ENCODE assay signal across 8 mouse cellular contexts in genomic region chr19:10979184-10980168, GRCm38 (mm10). TPM values are rescaled to one million over a fixed set of nuclear protein-coding genes. Genes with fewer than 3 reads are reported as not detected.
DNase-seq lines count a peak whose midpoint lies in the region; ATAC-seq and TF ChIP-seq lines count a peak whose summit lies in the region.

No protein-coding gene starts in this region.

- H3K27ac ChIP-seq in embryonic fibroblast, embryonic 13.5 days (ENCODE audit: insufficient read depth, low read length), result no peak overlapping the region
- no peak overlapping the region for H3K27ac ChIP-seq in heart, embryonic 11.5 days (ENCODE audit: low read depth, low read length)
- H3K27ac ChIP-seq in kidney, embryonic 14.5 days (ENCODE audit: low read depth, low read length), result no peak overlapping the region
- no peak overlapping the region for H3K27ac ChIP-seq in limb, embryonic 14.5 days (replicated peaks; ENCODE audit: low read depth, low read length)
- no peak overlapping the region for H3K27ac ChIP-seq in midbrain, embryonic 16.5 days (ENCODE audit: low read length)
- H3K27ac ChIP-seq in spleen, adult 2 months (ENCODE audit: insufficient read depth, low read length), result peak overlapping the region; percentile 45

- no peaks in the 10 kb centered on the region for H3K27me3 ChIP-seq in heart, embryonic 11.5 days (ENCODE audit: control insufficient read depth, insufficient read depth, low read length)
- H3K27me3 ChIP-seq in kidney, embryonic 14.5 days (ENCODE audit: control insufficient read depth, insufficient read depth, low read length), result no peaks in the 10 kb centered on the region
- H3K27me3 ChIP-seq in limb, embryonic 14.5 days (ENCODE audit: control insufficient read depth, insufficient read depth, low read length), result no peaks in the 10 kb centered on the region
- H3K27me3 ChIP-seq in midbrain, embryonic 16.5 days (ENCODE audit: control insufficient read depth, insufficient read depth, low read depth, low read length), result no peaks in the 10 kb centered on the region
- H3K27me3 ChIP-seq in spleen, adult 2 months (ENCODE audit: control insufficient read depth, insufficient read depth, low read length), result no peaks in the 10 kb centered on the region

- no peak for TF ChIP-seq POLR2A in embryonic fibroblast, embryonic 13.5 days (IDR thresholded peaks at IDR 0.05; ENCODE audit: low read depth, low read length)
- no peak for TF ChIP-seq POLR2A in limb, embryonic 14.5 days (IDR thresholded peaks at IDR 0.05; ENCODE audit: borderline replicate concordance, extremely low read depth, insufficient read depth, insufficient read length)
- no peak for TF ChIP-seq POLR2A in spleen, adult 2 months (IDR thresholded peaks at IDR 0.05; ENCODE audit: low read depth, low read length)

- DNase-seq in A20 (ENCODE audit: low read depth, low spot score), result peak; percentile 90
- peak; percentile 74 to 86 for DNase-seq in adrenal gland, postnatal 36 days
- DNase-seq in limb, embryonic 14.5 days (ENCODE audit: low spot score), result peak; percentile 61
- DNase-seq in spleen, adult 2 months (ENCODE audit: low read depth in 1 of 2, low spot score in 2 of 2), result peak; percentile 81 to 92

- no peak overlapping the region for H3K4me3 ChIP-seq in embryonic fibroblast, embryonic 13.5 days (ENCODE audit: insufficient read depth, low read length)
- H3K4me3 ChIP-seq in heart, embryonic 11.5 days (ENCODE audit: low read depth, low read length), result no peak overlapping the region
- no peak overlapping the region for H3K4me3 ChIP-seq in kidney, embryonic 14.5 days (ENCODE audit: low read length)
- no peak overlapping the region for H3K4me3 ChIP-seq in limb, embryonic 14.5 days (replicated peaks; ENCODE audit: low read length)
- H3K4me3 ChIP-seq in midbrain, embryonic 16.5 days (ENCODE audit: low read depth, low read length), result no peak overlapping the region
- peak overlapping the region; percentile 49 for H3K4me3 ChIP-seq in spleen, adult 2 months (ENCODE audit: extremely low read depth, insufficient read depth, insufficient read length)

- WGBS in heart, embryonic 11.5 days (ENCODE audit: insufficient replicate concordance), result 13% methylated on average over 18 of the region's 18 CpGs
- 14% methylated on average over 18 of the region's 18 CpGs for WGBS in kidney, embryonic 14.5 days
- 10% methylated on average over 18 of the region's 18 CpGs for WGBS in limb, embryonic 14.5 days
- 13% methylated on average over 18 of the region's 18 CpGs for WGBS in midbrain, embryonic 16.5 days
- 4% methylated on average over 18 of the region's 18 CpGs for WGBS in spleen, adult 2 months

- no peaks in the 10 kb centered on the region for H3K36me3 ChIP-seq in heart, embryonic 11.5 days (ENCODE audit: control insufficient read depth, insufficient read depth, low read length)
- no peaks in the 10 kb centered on the region for H3K36me3 ChIP-seq in kidney, embryonic 14.5 days (ENCODE audit: control insufficient read depth, insufficient read depth, low read length)
- H3K36me3 ChIP-seq in limb, embryonic 14.5 days (ENCODE audit: control insufficient read depth, insufficient read depth, low read length), result no peaks in the 10 kb centered on the region
- H3K36me3 ChIP-seq in midbrain, embryonic 16.5 days (ENCODE audit: control insufficient read depth, insufficient read depth, low read length), result no peaks in the 10 kb centered on the region
- H3K36me3 ChIP-seq in spleen, adult 2 months (ENCODE audit: control insufficient read depth, insufficient read depth, low read length), result no peaks in the 10 kb centered on the region

- H3K9me3 ChIP-seq in heart, embryonic 11.5 days (replicated peaks; ENCODE audit: control insufficient read depth, low read length), result no peaks in the 10 kb centered on the region
- no peaks in the 10 kb centered on the region for H3K9me3 ChIP-seq in kidney, embryonic 14.5 days (ENCODE audit: control insufficient read depth, low read length)
- H3K9me3 ChIP-seq in limb, embryonic 14.5 days (ENCODE audit: control insufficient read depth, low read length), result no peaks in the 10 kb centered on the region
- no peaks in the 10 kb centered on the region for H3K9me3 ChIP-seq in midbrain, embryonic 16.5 days (replicated peaks; ENCODE audit: control insufficient read depth, low read length, poor library complexity, severe bottlenecking)

- peak overlapping the region; percentile 20 for H3K4me2 ChIP-seq in heart, embryonic 11.5 days
- H3K4me2 ChIP-seq in kidney, embryonic 14.5 days (replicated peaks; ENCODE audit: low read depth, low read length), result no peak overlapping the region; the same call in 1 of the 2 replicates
- no peak overlapping the region for H3K4me2 ChIP-seq in limb, embryonic 14.5 days (replicated peaks; ENCODE audit: low read depth, low read length, severe bottlenecking)
- H3K4me2 ChIP-seq in midbrain, embryonic 16.5 days (ENCODE audit: low read length), result peak overlapping the region; percentile 33

- no peaks in the 10 kb centered on the region for H3K4me1 ChIP-seq in embryonic fibroblast, embryonic 13.5 days (ENCODE audit: control insufficient read depth, insufficient read depth, low read length)
- 0 out of 2 replicates have a peak, but pooled peaks cover 3% of the 10 kb centered on the region for H3K4me1 ChIP-seq in heart, embryonic 11.5 days (ENCODE audit: control insufficient read depth, insufficient read depth, low read length)
- H3K4me1 ChIP-seq in kidney, embryonic 14.5 days (ENCODE audit: control insufficient read depth, insufficient read depth, low read length), result 0 out of 2 replicates have a peak, but pooled peaks cover under 1% of the 10 kb centered on the region
- no peaks in the 10 kb centered on the region for H3K4me1 ChIP-seq in limb, embryonic 14.5 days (ENCODE audit: control insufficient read depth, insufficient read depth, low read length)
- no peaks in the 10 kb centered on the region for H3K4me1 ChIP-seq in midbrain, embryonic 16.5 days (ENCODE audit: control insufficient read depth, insufficient read depth, low read length)
- peaks cover 8% of the 10 kb centered on the region; the same call in 1 of the 2 replicates for H3K4me1 ChIP-seq in spleen, adult 2 months (ENCODE audit: control insufficient read depth, insufficient read depth, insufficient read length)

- TF ChIP-seq CTCF in embryonic fibroblast, embryonic 13.5 days (IDR thresholded peaks at IDR 0.05; ENCODE audit: borderline replicate concordance, insufficient read depth, low read length), result peak; percentile 40; the same call in 1 of the 2 replicates
- TF ChIP-seq CTCF in spleen, adult 2 months (IDR thresholded peaks at IDR 0.05; ENCODE audit: extremely low read depth, insufficient read depth, insufficient read length, insufficient replicate concordance), result peak; percentile 62; the same call in 1 of the 2 replicates

- no peak overlapping the region for H3K9ac ChIP-seq in heart, embryonic 11.5 days (ENCODE audit: low read depth, low read length)
- H3K9ac ChIP-seq in kidney, embryonic 14.5 days (ENCODE audit: low read depth, low read length), result no peak overlapping the region
- no peak overlapping the region for H3K9ac ChIP-seq in limb, embryonic 14.5 days (ENCODE audit: low read depth, low read length, severe bottlenecking)
- no peak overlapping the region for H3K9ac ChIP-seq in midbrain, embryonic 16.5 days (ENCODE audit: low read depth, low read length)

- ATAC-seq in heart, embryonic 11.5 days (replicated peaks; ENCODE audit: insufficient number of reproducible peaks, low FRiP score, low TSS enrichment), result no peak; the same call in 1 of the 2 replicates
- ATAC-seq in kidney, embryonic 14.5 days (ENCODE audit: low FRiP score, low TSS enrichment), result peak; percentile 50; the same call in 1 of the 2 replicates
- ATAC-seq in limb, embryonic 14.5 days (ENCODE audit: low FRiP score, low read depth), result peak; percentile 55; the same call in 1 of the 2 replicates
- peak; percentile 64 for ATAC-seq in midbrain, embryonic 16.5 days

RNA-seq across cellular contexts. Expression of gene Ms4a10, which starts 5.0 kb away (rescaled TPM):
- total RNA-seq in adrenal gland, postnatal 36 days (2021), result 10 to 100 TPM in 1 of 2 experiments, under 1 TPM in 1; 0.73 to 23.5 TPM
- polyA plus RNA-seq in embryonic fibroblast, embryonic 13.5 days (2011; ENCODE audit: insufficient read length, low read depth, missing spikeins), result not detected in 2 replicates
- polyA plus RNA-seq in heart, embryonic 11.5 days (2014; fragmentation: Nextera tagmentation; extraction: Ambion mirVana), result not detected in 2 replicates
- not detected in 2 replicates for polyA plus RNA-seq in kidney, embryonic 14.5 days (2014; fragmentation: Nextera tagmentation; extraction: Ambion mirVana)
- polyA plus RNA-seq in limb, embryonic 14.5 days (2012; rRNA removed), result 0.08 and 0.27 TPM in 2 replicates
- 0.57 TPM in 1 of 2 replicates, not detected in the other for polyA plus RNA-seq in limb, embryonic 14.5 days (2014; fragmentation: Nextera tagmentation; extraction: Ambion mirVana)
- polyA plus RNA-seq in midbrain, embryonic 16.5 days (2015; fragmentation: Nextera tagmentation; extraction: Ambion mirVana), result not detected in 2 replicates
- not detected in 2 replicates for polyA plus RNA-seq in spleen, adult 2 months (2012; rRNA removed)

RNA-seq across cellular contexts. Expression of gene Ms4a15, which starts 13.6 kb away (rescaled TPM):
- total RNA-seq in adrenal gland, postnatal 36 days (2021), result not detected
- polyA plus RNA-seq in embryonic fibroblast, embryonic 13.5 days (2011; ENCODE audit: insufficient read length, low read depth, missing spikeins), result not detected in 2 replicates
- polyA plus RNA-seq in heart, embryonic 11.5 days (2014; fragmentation: Nextera tagmentation; extraction: Ambion mirVana), result 0.17 TPM in 1 of 2 replicates, not detected in the other
- not detected in 2 replicates for polyA plus RNA-seq in kidney, embryonic 14.5 days (2014; fragmentation: Nextera tagmentation; extraction: Ambion mirVana)
- not detected in 2 replicates for polyA plus RNA-seq in limb, embryonic 14.5 days (2012; rRNA removed)
- polyA plus RNA-seq in limb, embryonic 14.5 days (2014; fragmentation: Nextera tagmentation; extraction: Ambion mirVana), result not detected in 2 replicates
- not detected in 2 replicates for polyA plus RNA-seq in midbrain, embryonic 16.5 days (2015; fragmentation: Nextera tagmentation; extraction: Ambion mirVana)
- 0.06 and 0.35 TPM in 2 replicates for polyA plus RNA-seq in spleen, adult 2 months (2012; rRNA removed)

RNA-seq across cellular contexts. Expression of gene Ccdc86, which starts 30.4 kb away (rescaled TPM):
- total RNA-seq in adrenal gland, postnatal 36 days (2021), result 10 to 100 TPM; 16.8 to 18.4 TPM
- polyA plus RNA-seq in embryonic fibroblast, embryonic 13.5 days (2011; ENCODE audit: insufficient read length, low read depth, missing spikeins), result 12.3 and 13.1 TPM in 2 replicates
- 17.7 and 18.9 TPM in 2 replicates for polyA plus RNA-seq in heart, embryonic 11.5 days (2014; fragmentation: Nextera tagmentation; extraction: Ambion mirVana)
- 26.0 and 32.7 TPM in 2 replicates for polyA plus RNA-seq in kidney, embryonic 14.5 days (2014; fragmentation: Nextera tagmentation; extraction: Ambion mirVana)
- polyA plus RNA-seq in limb, embryonic 14.5 days (2012; rRNA removed), result 10.3 and 11.2 TPM in 2 replicates
- polyA plus RNA-seq in limb, embryonic 14.5 days (2014; fragmentation: Nextera tagmentation; extraction: Ambion mirVana), result 22.4 and 23.8 TPM in 2 replicates
- 12.8 and 13.5 TPM in 2 replicates for polyA plus RNA-seq in midbrain, embryonic 16.5 days (2015; fragmentation: Nextera tagmentation; extraction: Ambion mirVana)
- 4.3 and 5.8 TPM in 2 replicates for polyA plus RNA-seq in spleen, adult 2 months (2012; rRNA removed)

RNA-seq across cellular contexts. Expression of gene Ms4a18, which starts 38.4 kb away (rescaled TPM):
- not detected for total RNA-seq in adrenal gland, postnatal 36 days (2021)
- polyA plus RNA-seq in embryonic fibroblast, embryonic 13.5 days (2011; ENCODE audit: insufficient read length, low read depth, missing spikeins), result not detected in 2 replicates
- not detected in 2 replicates for polyA plus RNA-seq in heart, embryonic 11.5 days (2014; fragmentation: Nextera tagmentation; extraction: Ambion mirVana)
- polyA plus RNA-seq in kidney, embryonic 14.5 days (2014; fragmentation: Nextera tagmentation; extraction: Ambion mirVana), result not detected in 2 replicates
- polyA plus RNA-seq in limb, embryonic 14.5 days (2012; rRNA removed), result 0.05 TPM in 1 of 2 replicates, not detected in the other
- not detected in 2 replicates for polyA plus RNA-seq in limb, embryonic 14.5 days (2014; fragmentation: Nextera tagmentation; extraction: Ambion mirVana)
- not detected in 2 replicates for polyA plus RNA-seq in midbrain, embryonic 16.5 days (2015; fragmentation: Nextera tagmentation; extraction: Ambion mirVana)
- polyA plus RNA-seq in spleen, adult 2 months (2012; rRNA removed), result not detected in 2 replicates

RNA-seq across cellular contexts. Expression of gene Ptgdr2, which starts 42.5 kb away (rescaled TPM):
- total RNA-seq in adrenal gland, postnatal 36 days (2021), result not detected
- not detected in 2 replicates for polyA plus RNA-seq in embryonic fibroblast, embryonic 13.5 days (2011; ENCODE audit: insufficient read length, low read depth, missing spikeins)
- 0.27 TPM in 2 replicates for polyA plus RNA-seq in heart, embryonic 11.5 days (2014; fragmentation: Nextera tagmentation; extraction: Ambion mirVana)
- not detected in 2 replicates for polyA plus RNA-seq in kidney, embryonic 14.5 days (2014; fragmentation: Nextera tagmentation; extraction: Ambion mirVana)
- 0.15 and 0.33 TPM in 2 replicates for polyA plus RNA-seq in limb, embryonic 14.5 days (2012; rRNA removed)
- 0.07 TPM in 2 replicates for polyA plus RNA-seq in limb, embryonic 14.5 days (2014; fragmentation: Nextera tagmentation; extraction: Ambion mirVana)
- polyA plus RNA-seq in midbrain, embryonic 16.5 days (2015; fragmentation: Nextera tagmentation; extraction: Ambion mirVana), result 0.09 and 0.14 TPM in 2 replicates
- polyA plus RNA-seq in spleen, adult 2 months (2012; rRNA removed), result 0.54 and 0.82 TPM in 2 replicates

Comparison
In these comparisons a context has a peak if more than half of its experiments do, and no peak if none do; other contexts are left out.
1. H3K4me2 ChIP-seq: peak in heart, embryonic 11.5 days (single experiment) and midbrain, embryonic 16.5 days (single experiment); none in kidney, embryonic 14.5 days (single experiment) and limb, embryonic 14.5 days (single experiment).
2. Peak in every context shown above with its lines, with median percentiles within 50 percentile points of each other: DNase-seq.